Mouse (Mus musculus): ENCODE measurements around the gene Oca2.

Gene Oca2

DNA sequence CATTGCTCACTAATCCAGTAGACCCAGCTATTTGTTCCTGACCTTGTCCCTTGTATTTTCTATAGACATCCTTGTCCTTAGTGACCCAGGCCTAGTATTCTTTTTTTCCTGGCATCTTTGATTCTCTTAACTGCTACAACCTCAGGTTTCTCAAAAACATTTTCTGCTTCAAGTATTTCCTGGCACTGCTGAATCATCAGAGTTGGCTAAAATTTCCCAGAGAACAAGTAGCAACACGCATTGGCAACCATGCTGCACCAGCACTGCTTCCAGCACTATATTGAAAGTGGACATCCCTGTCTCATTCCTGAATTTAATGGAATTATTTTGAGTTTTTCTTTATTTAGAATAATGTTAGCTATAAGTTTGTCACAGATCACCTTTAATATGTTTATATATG lies 143.1 kb downstream of the Oca2 start:
- no peak for DNase-seq

DNA sequence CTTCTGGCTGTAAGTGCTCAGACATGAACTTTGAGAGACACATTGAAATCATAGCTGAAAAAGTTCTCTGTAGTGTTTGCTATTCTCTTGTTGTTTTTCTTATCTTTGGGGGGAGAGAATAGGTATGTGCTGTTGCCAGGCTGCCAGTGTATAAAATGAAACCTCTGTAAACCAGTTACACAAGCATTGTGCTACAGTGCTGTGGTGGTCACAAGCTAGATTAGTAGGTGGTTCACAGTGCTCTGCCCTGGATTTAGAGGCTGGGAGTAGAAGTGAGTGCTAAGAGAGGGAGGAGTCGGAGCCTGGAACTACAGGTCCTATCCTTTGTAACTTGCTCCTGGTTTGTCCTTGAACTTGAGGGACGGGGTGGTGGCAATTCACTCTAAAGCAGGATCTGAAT lies 148.7 kb downstream of the Oca2 start:
- DNase-seq: no peak

DNA sequence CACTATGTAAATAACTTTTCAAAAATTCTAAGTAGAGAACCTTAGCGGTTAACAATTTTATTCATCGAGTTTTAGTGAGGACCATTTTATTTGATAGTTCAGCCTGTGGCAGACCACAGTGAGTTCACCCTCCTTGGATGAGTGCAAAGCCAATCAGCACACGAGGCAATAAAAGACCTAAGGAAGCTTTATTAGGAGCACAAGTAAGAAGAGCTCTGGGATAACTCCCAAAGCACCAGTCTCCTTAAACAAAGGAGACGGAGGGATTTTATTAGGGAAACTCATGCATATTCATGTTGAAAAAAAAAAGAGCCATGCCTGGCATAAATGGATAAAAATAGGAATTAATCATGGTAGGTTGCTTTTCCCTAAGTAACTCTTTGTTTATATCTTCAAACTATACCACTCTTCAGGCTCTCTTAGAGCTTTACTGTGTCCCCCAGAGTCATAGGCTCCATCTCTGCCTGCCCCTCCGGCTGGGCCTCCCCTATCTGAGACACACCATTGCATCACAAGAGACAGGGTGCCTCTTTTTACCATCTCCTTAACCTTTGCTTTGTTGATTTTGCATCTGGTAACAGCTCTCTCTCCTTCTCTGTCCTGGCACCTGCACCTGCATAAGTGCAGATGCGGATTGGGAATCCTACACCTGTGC lies 178.7 kb downstream of the Oca2 start:
- DNase-seq: no peak

DNA sequence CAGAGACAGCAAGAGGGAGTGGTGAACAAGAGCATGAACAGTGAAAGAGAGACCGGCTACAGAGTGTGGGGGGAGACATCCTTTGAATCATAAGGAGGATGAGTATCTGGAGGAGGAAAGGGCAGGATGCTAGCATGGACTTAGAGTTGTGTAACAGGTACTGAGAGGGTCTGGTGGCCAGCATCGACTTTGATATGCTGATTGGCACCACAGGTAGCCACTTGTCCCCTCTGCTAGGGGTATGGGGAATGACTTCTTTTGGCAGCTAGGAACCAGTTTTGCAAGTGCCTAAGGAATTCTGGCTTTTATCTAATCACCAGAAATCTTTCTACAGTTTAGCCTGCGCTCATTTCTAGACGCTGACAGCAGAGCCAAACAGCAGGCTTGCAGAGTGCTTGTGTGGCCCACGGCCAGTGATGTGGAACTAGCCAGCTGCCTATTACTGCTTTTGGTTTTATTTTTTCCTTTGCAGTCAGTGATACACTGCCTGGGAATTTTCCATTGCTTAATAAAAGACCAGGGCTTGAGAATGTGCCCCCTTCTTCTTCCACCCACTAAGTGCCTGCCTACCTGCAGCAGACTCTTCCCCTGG lies 179.8 kb downstream of the Oca2 start:
- DNase-seq: no peak

DNA sequence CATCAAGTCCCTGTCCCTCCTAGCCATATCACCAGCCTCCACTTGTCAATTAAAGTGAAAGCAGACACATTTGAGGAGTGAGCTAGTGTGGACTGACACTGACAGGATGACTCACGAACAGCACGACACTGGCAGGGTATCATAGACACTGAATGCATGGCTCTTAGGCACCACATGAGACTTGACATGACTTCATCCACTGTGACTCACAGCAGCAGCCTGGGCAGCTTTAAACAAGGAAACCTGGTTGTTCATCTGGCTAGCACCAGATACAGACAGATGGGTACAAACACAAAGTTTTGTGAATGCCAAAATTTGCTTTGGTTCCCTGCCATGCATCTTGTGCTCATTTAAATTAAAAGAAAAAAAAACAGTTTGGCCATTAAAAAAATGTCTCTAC lies 182.4 kb downstream of the Oca2 start:
- DNase-seq: no peak

DNA sequence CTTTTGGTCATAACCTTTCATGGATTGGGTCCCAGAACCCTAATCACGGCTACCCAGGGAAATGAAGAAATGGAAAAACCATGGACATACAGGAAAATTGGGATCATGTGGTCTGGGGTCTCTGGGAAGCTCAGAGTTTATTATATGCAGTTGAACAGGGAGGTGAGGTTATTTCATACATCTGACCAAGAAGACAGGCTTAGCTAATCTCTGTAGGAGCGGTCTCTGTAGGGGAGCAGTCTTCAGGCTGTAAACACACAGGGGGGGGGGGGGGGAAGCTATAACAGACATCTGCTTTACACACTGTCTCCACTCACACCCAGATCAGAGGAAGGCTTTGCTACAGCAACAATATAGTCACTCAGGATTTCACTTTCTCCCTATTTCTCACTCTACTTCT lies 184.0 kb downstream of the Oca2 start:
- no peak for DNase-seq

DNA sequence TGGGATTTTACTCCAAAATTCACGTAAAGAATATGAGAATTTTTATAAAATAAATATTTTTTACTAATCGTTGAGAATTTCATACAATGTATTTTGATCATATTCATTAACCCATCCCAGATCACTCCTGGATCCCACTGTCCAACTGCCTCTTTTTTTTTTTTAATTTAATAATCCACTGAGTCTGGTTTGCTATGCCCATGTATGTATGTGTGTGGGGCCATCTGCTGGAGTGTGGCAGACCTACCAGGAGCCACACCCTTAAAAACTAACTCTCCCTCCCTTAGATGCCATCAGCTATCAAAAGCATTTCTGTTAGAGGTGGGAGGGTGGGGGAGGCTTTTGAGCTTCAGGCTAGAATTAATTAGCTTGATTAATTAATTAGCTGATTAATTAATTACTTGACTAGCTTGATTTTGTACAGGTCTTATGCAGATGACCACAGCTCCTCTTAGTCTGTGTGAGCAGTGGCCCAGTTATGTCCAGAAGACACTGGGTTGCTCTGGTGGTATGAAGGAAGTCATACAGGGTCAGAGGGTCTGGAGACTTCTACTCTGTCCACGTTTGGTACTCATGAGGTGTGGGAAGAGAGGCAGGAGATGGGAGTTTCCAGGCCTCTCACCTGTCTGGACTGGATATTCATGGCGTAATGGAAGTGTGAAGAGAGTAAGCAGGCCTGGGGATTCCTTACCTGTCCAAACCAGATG lies 221.4 kb downstream of the Oca2 start:
- no peak for DNase-seq

DNA sequence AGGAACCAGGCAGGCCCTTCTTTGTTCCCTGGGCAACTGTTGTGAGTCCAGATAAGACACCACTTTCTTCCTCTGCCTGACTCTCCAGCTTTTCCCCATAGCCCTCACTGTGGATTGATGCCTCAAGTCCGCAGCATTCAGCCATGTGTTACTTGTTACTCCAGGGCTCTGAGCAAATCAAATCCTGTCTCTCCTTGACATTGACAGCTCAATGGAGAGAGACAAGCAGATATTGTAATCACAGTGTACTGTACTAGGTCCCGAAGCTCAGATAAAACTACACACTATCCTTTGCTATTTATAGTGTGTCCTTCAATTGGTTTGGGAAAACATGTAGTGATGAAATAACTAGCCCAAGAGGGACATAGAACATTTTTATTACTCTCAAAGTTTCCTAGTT lies 258.7 kb downstream of the Oca2 start:
- no peak for DNase-seq

DNA sequence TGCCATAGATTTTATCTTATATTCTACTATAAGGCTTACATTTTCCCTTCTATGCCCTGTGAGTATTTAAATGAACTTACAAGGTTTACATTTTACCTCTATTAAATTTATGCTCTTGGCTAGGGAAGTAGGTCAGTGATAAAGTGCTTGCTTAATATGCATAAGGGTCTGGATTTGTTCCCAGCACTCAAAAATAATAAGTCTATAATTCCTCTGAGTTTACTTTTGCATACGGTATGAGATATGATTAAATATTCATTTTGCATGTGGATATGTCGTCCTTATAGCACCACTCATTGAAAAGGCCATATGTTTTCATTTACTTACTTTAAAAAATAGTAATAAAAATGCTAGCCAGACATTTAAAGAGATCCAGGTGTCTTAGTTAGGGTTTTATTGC lies 259.8 kb downstream of the Oca2 start:
- no peak for DNase-seq

DNA sequence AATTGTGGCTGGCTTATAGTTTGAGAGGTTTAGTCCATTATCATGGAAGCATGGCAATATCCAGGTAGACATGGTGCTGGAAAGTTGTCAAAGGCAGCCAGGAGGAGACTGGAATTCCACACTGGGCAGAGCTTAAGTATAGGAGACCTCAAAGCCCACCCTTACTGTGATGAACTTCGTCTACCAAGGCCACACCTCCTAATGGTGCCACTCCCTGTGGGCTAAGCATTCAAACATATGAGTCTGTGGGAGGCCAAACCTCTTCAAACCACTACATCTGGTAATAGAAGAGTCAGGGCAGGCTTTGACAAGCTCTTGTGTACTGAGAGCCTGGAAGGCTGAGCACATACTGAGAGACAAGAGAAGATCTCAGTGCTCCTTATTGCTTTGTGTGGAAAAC lies 260.2 kb downstream of the Oca2 start:
- DNase-seq: no peak

DNA sequence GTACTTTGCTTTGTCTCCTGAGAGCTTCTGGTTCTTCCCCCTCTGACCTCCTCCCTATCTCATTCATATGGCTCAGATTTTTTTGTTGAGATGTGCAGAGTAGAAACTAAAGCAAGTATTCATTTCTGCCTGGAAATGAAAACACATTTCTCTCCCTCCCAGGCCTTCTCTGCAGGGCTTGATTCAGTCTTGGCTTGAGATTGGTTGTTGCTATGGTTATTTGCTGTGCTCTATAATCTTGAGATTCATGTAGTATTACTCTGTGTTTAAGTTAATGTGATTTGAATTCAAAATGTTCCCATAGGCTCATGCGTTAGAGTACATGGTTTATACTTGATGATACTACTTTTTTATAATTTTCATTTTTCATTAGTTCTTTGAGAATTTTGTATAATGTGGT lies 260.9 kb downstream of the Oca2 start:
- no peak for DNase-seq

DNA sequence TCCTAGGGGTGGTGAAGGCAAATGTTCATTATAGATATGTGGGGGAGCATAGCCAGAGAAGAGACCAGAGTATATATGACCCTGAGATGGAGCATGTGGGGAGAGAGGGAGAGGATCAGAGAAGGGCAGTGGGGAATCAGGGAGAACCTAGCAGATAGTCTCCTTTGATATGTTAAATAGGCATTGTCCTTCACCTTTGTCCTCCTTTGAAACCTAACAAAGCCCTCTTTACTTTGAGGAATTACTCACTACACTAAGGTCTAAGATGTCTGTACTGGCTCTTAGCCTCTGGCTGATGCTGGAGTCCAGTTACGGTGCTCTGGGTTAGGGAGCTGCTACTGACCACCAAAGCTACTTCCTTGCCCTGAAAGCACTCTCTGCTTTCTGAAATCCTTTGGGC lies 279.0 kb downstream of the Oca2 start:
- DNase-seq: no peak

DNA sequence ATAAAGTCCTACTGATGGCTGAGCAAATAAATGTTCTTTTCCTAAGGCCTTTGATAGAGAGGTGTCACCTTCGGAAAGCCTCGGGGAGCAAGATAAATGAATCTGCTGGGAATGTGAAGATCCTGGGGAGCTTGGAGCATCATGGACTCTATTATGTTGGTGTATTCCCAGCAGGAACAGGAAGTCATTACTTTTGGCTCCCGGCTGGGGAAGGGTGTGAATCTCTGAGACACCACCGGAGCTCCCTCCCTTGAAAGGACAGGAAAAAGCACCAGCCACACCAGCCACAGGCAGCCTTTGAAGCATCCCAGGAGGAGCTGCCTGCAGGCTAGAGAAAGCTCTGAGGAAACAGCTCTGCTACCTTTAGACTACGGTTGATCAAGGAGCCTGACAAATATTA lies 280.2 kb downstream of the Oca2 start:
- DNase-seq: no peak

DNA sequence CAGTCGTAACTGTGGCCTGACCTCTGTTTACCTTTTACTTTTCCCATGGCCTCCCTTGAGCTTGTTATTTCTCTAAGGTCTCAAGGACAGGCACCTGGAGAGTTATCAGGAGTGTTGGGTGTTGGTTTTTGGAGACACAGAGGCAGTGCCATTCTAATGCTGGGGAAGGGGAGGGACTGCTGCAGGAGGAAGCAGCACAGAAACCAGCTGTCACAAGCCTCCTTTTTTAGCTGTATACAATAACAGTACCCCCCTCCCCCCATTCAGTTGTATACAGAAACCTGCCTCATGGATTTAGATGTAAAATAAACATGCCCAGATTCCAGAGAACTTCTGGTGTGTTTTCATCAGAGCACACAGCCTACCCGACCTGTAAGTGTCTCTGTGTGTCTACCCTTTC lies 295.3 kb downstream of the Oca2 start:
- DNase-seq: no peak

DNA sequence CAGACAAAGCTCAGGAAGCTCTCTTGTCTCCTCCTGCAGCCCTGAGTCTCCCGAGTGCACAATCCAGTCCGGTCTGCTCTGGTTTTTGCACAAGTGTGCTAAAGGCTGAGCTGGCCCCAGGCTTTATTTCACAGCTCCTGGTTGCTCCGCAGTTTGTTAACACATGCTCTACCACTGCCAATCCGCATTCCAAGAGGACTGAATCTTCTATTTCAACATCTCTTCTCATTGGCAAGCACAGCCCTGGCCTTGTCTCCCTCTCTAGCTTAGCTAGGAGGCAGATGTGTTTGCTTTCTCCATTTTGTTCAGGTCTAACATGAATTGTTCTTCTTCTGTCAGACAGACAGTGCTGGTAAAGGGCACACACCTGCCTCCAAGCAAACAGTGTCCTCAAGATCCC lies 309.7 kb downstream of the Oca2 start:
- DNase-seq: no peak

DNA sequence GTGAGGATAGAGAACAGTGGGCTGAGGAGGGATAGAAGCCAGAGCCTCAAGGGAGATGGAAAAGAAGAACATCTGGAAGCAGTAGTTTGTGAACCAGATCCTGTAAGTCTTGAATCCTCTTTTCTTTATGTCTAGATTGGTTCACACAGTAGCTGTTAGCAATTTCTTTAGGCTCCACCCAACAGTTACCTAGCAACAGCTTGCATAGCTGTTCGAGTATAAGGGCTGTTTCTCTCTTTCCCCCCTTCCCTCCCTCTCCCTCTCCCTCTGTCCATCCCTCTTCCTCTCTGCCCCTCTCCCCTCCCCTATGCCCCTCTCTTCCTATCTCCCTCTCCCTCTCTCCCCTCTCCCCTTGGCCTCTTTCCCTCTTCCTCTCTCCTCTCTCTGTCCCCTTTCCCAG lies 312.2 kb downstream of the Oca2 start:
- DNase-seq: no peak

Measured in thymus, postnatal 36 days (tissue).